Mouse (Mus musculus) E14TG2a.4 (cell line): ENCODE measurements around the gene Gm9970.
A peak's percentile ranks its signal among the peaks of the same experiment; 100 is the strongest.

Experiments used
- H3K27me3 ChIP-seq: 2 replicates; pipeline ENCODE4 v1.6.1; 2014; ENCODE audit warnings: low read length, control low read depth; ENCODE audit not compliant: insufficient read depth
- H3K36me3 ChIP-seq: 2 replicates; pipeline ENCODE4 v1.6.1; 2014; ENCODE audit warnings: low read length, control low read depth; ENCODE audit not compliant: insufficient read depth
- H3K4me1 ChIP-seq: replicated peaks from 2 replicates; pipeline ENCODE4 v1.6.1; 2014; ENCODE audit warnings: low read depth, low read length, control low read depth
- H3K4me3 ChIP-seq: replicated peaks from 2 replicates; pipeline ENCODE4 v1.5.1; 2014; ENCODE audit warnings: mild to moderate bottlenecking, low read length
- H3K9me3 ChIP-seq: 2 replicates; pipeline ENCODE4 v1.6.1; 2014; ENCODE audit warnings: low read length, control low read depth
- CTCF ChIP-seq: conservative IDR thresholded peaks from 2 replicates; pipeline ENCODE4 v1.5.1; 2014; ENCODE audit warnings: low read length
- NANOG ChIP-seq: IDR thresholded peaks from 2 replicates; pipeline ENCODE4 v1.6.1; 2014; ENCODE audit warnings: borderline replicate concordance, low read length, mixed read lengths
- POU5F1 ChIP-seq: IDR thresholded peaks from 2 replicates; pipeline ENCODE4 v1.6.1; 2014; ENCODE audit warnings: low read length, borderline replicate concordance

Gene Gm9970

GRCm38 (mm10) chr5:31257616-31258015 is 16.6 kb upstream of the Gm9970 start:
- H3K9me3 ChIP-seq, result no peaks in the 10 kb centered on the region
- H3K27me3 ChIP-seq, result no peaks in the 10 kb centered on the region
- no peak overlapping the region for H3K4me3 ChIP-seq
- peaks cover 37% of the 10 kb centered on the region for H3K4me1 ChIP-seq
- peaks cover 83% of the 10 kb centered on the region for H3K36me3 ChIP-seq
- TF ChIP-seq CTCF, result no peak
- no peak for TF ChIP-seq NANOG
- TF ChIP-seq POU5F1, result no peak

- peaks cover 49% of the 10 kb centered on the region for H3K4me1 ChIP-seq
- H3K36me3 ChIP-seq, result peaks cover 72% of the 10 kb centered on the region
- no peaks in the 10 kb centered on the region for H3K9me3 ChIP-seq
- H3K4me3 ChIP-seq, result no peak overlapping the region
- H3K27me3 ChIP-seq, result peaks cover 7% of the 10 kb centered on the region
- TF ChIP-seq NANOG, result no peak
- no peak for TF ChIP-seq POU5F1
- no peak for TF ChIP-seq CTCF
Measured at GRCm38 (mm10) chr5:31255971-31256370, 14.9 kb upstream of the Gm9970 start.

- TF ChIP-seq NANOG (no peak), POU5F1 (no peak), CTCF (no peak)
- no peak overlapping the region for H3K4me3 ChIP-seq
- peaks cover 7% of the 10 kb centered on the region for H3K27me3 ChIP-seq
Measured at GRCm38 (mm10) chr5:31255381-31255780, 14.3 kb upstream of the Gm9970 start.

GRCm38 (mm10) chr5:31254901-31255300 is 13.9 kb upstream of the Gm9970 start:
- TF ChIP-seq NANOG (no peak), POU5F1 (no peak), CTCF (no peak)
- H3K9me3 ChIP-seq, result no peaks in the 10 kb centered on the region
- H3K4me1 ChIP-seq, result peaks cover 55% of the 10 kb centered on the region
- H3K36me3 ChIP-seq, result peaks cover 72% of the 10 kb centered on the region
- 0 out of 2 replicates have a peak overlapping the region, but pooled peaks have one; percentile 14 for H3K4me3 ChIP-seq
- H3K27me3 ChIP-seq, result peaks cover 7% of the 10 kb centered on the region

More at GRCm38 (mm10) chr5:31255381-31255780, 14.3 kb upstream of the Gm9970 start:
- Histone ChIP-seq H3K9me3 (no peaks in the 10 kb centered on the region), H3K36me3 (peaks cover 72% of the 10 kb centered on the region), H3K4me1 (peaks cover 55% of the 10 kb centered on the region)

- H3K27me3 ChIP-seq, result peaks cover 7% of the 10 kb centered on the region
- TF ChIP-seq CTCF (no peak), NANOG (no peak), POU5F1 (no peak)
- H3K9me3 ChIP-seq, result no peaks in the 10 kb centered on the region
- H3K4me1 ChIP-seq, result peaks cover 55% of the 10 kb centered on the region
- 0 out of 2 replicates have a peak overlapping the region, but pooled peaks have one; percentile 14 for H3K4me3 ChIP-seq
- peaks cover 72% of the 10 kb centered on the region for H3K36me3 ChIP-seq
Measured at GRCm38 (mm10) chr5:31254452-31254851, 13.4 kb upstream of the Gm9970 start.

GRCm38 (mm10) chr5:31253806-31254205 is 12.8 kb upstream of the Gm9970 start:
- TF ChIP-seq POU5F1, result no peak
- TF ChIP-seq NANOG, result no peak
- TF ChIP-seq CTCF, result no peak
- H3K27me3 ChIP-seq, result peaks cover 7% of the 10 kb centered on the region

GRCm38 (mm10) chr5:31252795-31253545 is 11.9 kb upstream of the Gm9970 start:
- Histone ChIP-seq H3K27me3 (peaks cover 7% of the 10 kb centered on the region), H3K9me3 (no peaks in the 10 kb centered on the region), H3K4me3 (peak overlapping the region; percentile 81; the same call in 1 of the 2 replicates), H3K4me1 (peaks cover 55% of the 10 kb centered on the region), H3K36me3 (peaks cover 82% of the 10 kb centered on the region)
- TF ChIP-seq POU5F1 (no peak), NANOG (no peak), CTCF (peak; percentile 9; the same call in 1 of the 2 replicates)

More at GRCm38 (mm10) chr5:31253806-31254205, 12.8 kb upstream of the Gm9970 start:
- Histone ChIP-seq H3K36me3 (peaks cover 74% of the 10 kb centered on the region), H3K9me3 (no peaks in the 10 kb centered on the region), H3K4me3 (no peak overlapping the region), H3K4me1 (peaks cover 55% of the 10 kb centered on the region)

- peaks cover 82% of the 10 kb centered on the region for H3K36me3 ChIP-seq
- no peaks in the 10 kb centered on the region for H3K9me3 ChIP-seq
- peaks cover 52% of the 10 kb centered on the region for H3K4me1 ChIP-seq
- no peak for TF ChIP-seq POU5F1
- H3K27me3 ChIP-seq, result peaks cover 7% of the 10 kb centered on the region
- peak overlapping the region; percentile 81 for H3K4me3 ChIP-seq
Measured at GRCm38 (mm10) chr5:31252151-31252550, 11.1 kb upstream of the Gm9970 start.
